In genomic region chr10:80545590-80545989, GRCm38 (mm10) we compare ENCODE assay signal across 19 mouse cellular contexts. TPM values are rescaled to one million over a fixed set of nuclear protein-coding genes. Genes with fewer than 3 reads are reported as not detected.
A peak's percentile ranks its signal among the peaks of the same experiment; 100 is the strongest.
DNase-seq lines count a peak whose midpoint lies in the region; ATAC-seq and TF ChIP-seq lines count a peak whose summit lies in the region.
"Had no signal": no experiment of that assay in that cellular context is flagged by ENCODE, and none has a peak within 500 bp of the region (broad histone marks: within the 10 kb centered on the region; RNA-seq: fewer than 3 reads in every experiment).

No protein-coding gene starts in this region.

- H3K4me2 ChIP-seq in intestine, postnatal 0 days (replicated peaks; ENCODE audit: low read depth): no peak overlapping the region
- H3K4me2 ChIP-seq: embryonic facial prominence, embryonic 12.5 days; forebrain, embryonic 13.5 days; forebrain, embryonic 15.5 days had no signal

- WGBS in intestine, postnatal 0 days: 89% methylated on average over 8 of the region's 8 CpGs

- H3K27me3 ChIP-seq in testis, adult 2 months (ENCODE audit: control insufficient read depth, insufficient read depth, low read length): no peaks in the 10 kb centered on the region
- no peaks in the 10 kb centered on the region for H3K27me3 ChIP-seq in intestine, postnatal 0 days (replicated peaks; ENCODE audit: control insufficient read depth, insufficient read depth, low read length)
- H3K27me3 ChIP-seq: embryonic facial prominence, embryonic 12.5 days; forebrain, embryonic 13.5 days; forebrain, embryonic 15.5 days; Patski had no signal

- peaks cover 2% of the 10 kb centered on the region for H3K36me3 ChIP-seq in testis, adult 2 months (ENCODE audit: control insufficient read depth, insufficient read depth, low read length)
- peaks cover 96% of the 10 kb centered on the region for H3K36me3 ChIP-seq in intestine, postnatal 0 days (ENCODE audit: control insufficient read depth, insufficient read depth)

- TF ChIP-seq POLR2A in testis, adult 2 months (IDR thresholded peaks at IDR 0.05; ENCODE audit: control insufficient read depth, low read depth, low read length): no peak

- no peaks in the 10 kb centered on the region for H3K9me3 ChIP-seq in intestine, postnatal 0 days (ENCODE audit: control insufficient read depth)
- H3K9me3 ChIP-seq: embryonic facial prominence, embryonic 10.5 days; embryonic facial prominence, embryonic 12.5 days; forebrain, embryonic 13.5 days; forebrain, embryonic 15.5 days had no signal

- peaks cover 2% of the 10 kb centered on the region; the same call in 1 of the 2 replicates for H3K4me1 ChIP-seq in testis, adult 2 months (ENCODE audit: control insufficient read depth, insufficient read depth, low read length)
- H3K4me1 ChIP-seq in intestine, postnatal 0 days (replicated peaks; ENCODE audit: control insufficient read depth, insufficient read depth, low read length): no peaks in the 10 kb centered on the region
- H3K4me1 ChIP-seq: embryonic facial prominence, embryonic 12.5 days; forebrain, embryonic 13.5 days; forebrain, embryonic 15.5 days had no signal

- DNase-seq in adrenal gland, adult 2 months: peak; percentile 65
- no peak for DNase-seq in adrenal gland, adult 18-20 months (ENCODE audit: low spot score in 2 of 2)
- DNase-seq in adrenal gland, postnatal 14 days: peak; percentile 49
- DNase-seq in adrenal gland, postnatal 25 days: no peak
- DNase-seq in testis, postnatal 10 days (ENCODE audit: low spot score): no peak
- DNase-seq: cerebellum, adult 9-10 months; forebrain, postnatal 0 days had no signal

- TF ChIP-seq CTCF in testis, adult 2 months (IDR thresholded peaks at IDR 0.05; ENCODE audit: control insufficient read depth, insufficient read depth, insufficient replicate concordance, low read depth, low read length): 0 out of 2 replicates have a peak, but pooled peaks have one; percentile 1
- TF ChIP-seq CTCF in intestine, postnatal 0 days (IDR thresholded peaks at IDR 0.05; ENCODE audit: low read depth): no peak

- no peak overlapping the region for H3K9ac ChIP-seq in intestine, postnatal 0 days (ENCODE audit: low read depth, low read length)
- H3K9ac ChIP-seq: embryonic facial prominence, embryonic 12.5 days; forebrain, embryonic 13.5 days; forebrain, embryonic 15.5 days; forebrain, postnatal 0 days had no signal

- peak overlapping the region; percentile 81 for H3K4me3 ChIP-seq in testis, adult 2 months (ENCODE audit: control insufficient read depth, low read depth, low read length)
- H3K4me3 ChIP-seq in intestine, postnatal 0 days (ENCODE audit: low read depth, low read length): no peak overlapping the region
- H3K4me3 ChIP-seq: embryonic facial prominence, embryonic 10.5 days; embryonic facial prominence, embryonic 12.5 days; forebrain, embryonic 13.5 days; forebrain, embryonic 15.5 days had no signal

- ATAC-seq in intestine, postnatal 0 days: no peak
- ATAC-seq: activated CD4-positive, CD25-positive, alpha-beta regulatory T cell, adult 4 months; forebrain, embryonic 13.5 days; forebrain, embryonic 15.5 days; forebrain, postnatal 0 days; Patski had no signal

- no peak overlapping the region for H3K27ac ChIP-seq in testis, adult 2 months (ENCODE audit: control insufficient read depth, insufficient read depth, low read depth, low read length)
- H3K27ac ChIP-seq in intestine, postnatal 0 days (ENCODE audit: low read depth, low read length): no peak overlapping the region
- H3K27ac ChIP-seq: embryonic facial prominence, embryonic 10.5 days; embryonic facial prominence, embryonic 12.5 days; forebrain, embryonic 13.5 days; forebrain, embryonic 15.5 days had no signal

RNA-seq across cellular contexts. Expression of gene Atp8b3, which starts 6.7 kb away (rescaled TPM):
- 1 to 10 TPM in 1 of 2 experiments, under 1 TPM in 1; 0.52 to 1.1 TPM for total RNA-seq in adrenal gland, adult 2 months (2021)
- polyA plus RNA-seq in adrenal gland, adult 2 months (2012; rRNA removed): 0.16 and 0.21 TPM in 2 replicates
- 1 to 10 TPM in 1 of 2 experiments, under 1 TPM in 1; 0.80 to 1.1 TPM for total RNA-seq in adrenal gland, adult 18-20 months (2021)
- 0.19 TPM in 2 replicates for total RNA-seq in adrenal gland, postnatal 14 days (2021)
- total RNA-seq in adrenal gland, postnatal 25 days (2021): 0.29 and 0.64 TPM in 2 replicates
- 1,123 and 1,230 TPM in 2 replicates for polyA plus RNA-seq in testis, adult 2 months (2012; rRNA removed)
- polyA plus RNA-seq in intestine, postnatal 0 days (2015; fragmentation: Nextera tagmentation; extraction: Ambion mirVana): 0.03 TPM in 2 replicates
- polyA plus RNA-seq: activated CD4-positive, CD25-positive, alpha-beta regulatory T cell, adult 4 months had no signal

RNA-seq across cellular contexts. Expression of gene Rexo1, which starts 15.8 kb away (rescaled TPM):
- 10 to 100 TPM; 37.1 to 41.8 TPM for total RNA-seq in adrenal gland, adult 2 months (2021)
- polyA plus RNA-seq in adrenal gland, adult 2 months (2012; rRNA removed): 88.8 and 105 TPM in 2 replicates
- total RNA-seq in adrenal gland, adult 18-20 months (2021): 10 to 100 TPM; 32.9 to 48.4 TPM
- total RNA-seq in adrenal gland, postnatal 14 days (2021): 40.9 and 46.4 TPM in 2 replicates
- 57.4 and 63.5 TPM in 2 replicates for total RNA-seq in adrenal gland, postnatal 25 days (2021)
- polyA plus RNA-seq in testis, adult 2 months (2012; rRNA removed): 201 and 214 TPM in 2 replicates
- polyA plus RNA-seq in intestine, postnatal 0 days (2015; fragmentation: Nextera tagmentation; extraction: Ambion mirVana): 9.1 and 10.1 TPM in 2 replicates

RNA-seq across cellular contexts. Expression of gene Klf16, which starts 31.5 kb away (rescaled TPM):
- 10 to 100 TPM in 1 of 2 experiments, 1 to 10 TPM in 1; 9.6 to 10.6 TPM for total RNA-seq in adrenal gland, adult 2 months (2021)
- polyA plus RNA-seq in adrenal gland, adult 2 months (2012; rRNA removed): 39.5 and 48.0 TPM in 2 replicates
- 10 to 100 TPM; 11.3 to 12.3 TPM for total RNA-seq in adrenal gland, adult 18-20 months (2021)
- total RNA-seq in adrenal gland, postnatal 14 days (2021): 10.1 and 11.6 TPM in 2 replicates
- 9.6 and 14.8 TPM in 2 replicates for total RNA-seq in adrenal gland, postnatal 25 days (2021)
- polyA plus RNA-seq in testis, adult 2 months (2012; rRNA removed): 7.5 and 7.7 TPM in 2 replicates
- polyA plus RNA-seq in intestine, postnatal 0 days (2015; fragmentation: Nextera tagmentation; extraction: Ambion mirVana): 4.8 and 5.3 TPM in 2 replicates

RNA-seq across cellular contexts. Expression of gene Abhd17a, which starts 44.6 kb away (rescaled TPM):
- total RNA-seq in adrenal gland, adult 2 months (2021): 100 to 1,000 TPM in 1 of 2 experiments, 10 to 100 TPM in 1; 86.5 to 104 TPM
- polyA plus RNA-seq in adrenal gland, adult 2 months (2012; rRNA removed): 613 and 625 TPM in 2 replicates
- total RNA-seq in adrenal gland, adult 18-20 months (2021): 100 to 1,000 TPM in 1 of 2 experiments, 10 to 100 TPM in 1; 94.5 to 102 TPM
- 97.7 and 98.7 TPM in 2 replicates for total RNA-seq in adrenal gland, postnatal 14 days (2021)
- total RNA-seq in adrenal gland, postnatal 25 days (2021): 87.8 and 100 TPM in 2 replicates
- 246 and 291 TPM in 2 replicates for polyA plus RNA-seq in testis, adult 2 months (2012; rRNA removed)
- polyA plus RNA-seq in intestine, postnatal 0 days (2015; fragmentation: Nextera tagmentation; extraction: Ambion mirVana): 116 and 117 TPM in 2 replicates

RNA-seq across cellular contexts. Expression of gene Onecut3, which starts 51.0 kb away (rescaled TPM):
- not detected for total RNA-seq in adrenal gland, adult 2 months (2021)
- polyA plus RNA-seq in adrenal gland, adult 2 months (2012; rRNA removed): not detected in 2 replicates
- not detected for total RNA-seq in adrenal gland, adult 18-20 months (2021)
- total RNA-seq in adrenal gland, postnatal 14 days (2021): not detected in 2 replicates
- not detected in 2 replicates for total RNA-seq in adrenal gland, postnatal 25 days (2021)
- polyA plus RNA-seq in testis, adult 2 months (2012; rRNA removed): 0.43 and 0.52 TPM in 2 replicates
- 0.05 and 0.09 TPM in 2 replicates for polyA plus RNA-seq in intestine, postnatal 0 days (2015; fragmentation: Nextera tagmentation; extraction: Ambion mirVana)
- total RNA-seq: ES-E14 had no signal
- polyA plus RNA-seq: activated CD4-positive, CD25-positive, alpha-beta regulatory T cell, adult 4 months; C2C12; cortical plate, adult 2 months; embryonic facial prominence, embryonic 14.5 days; Patski had no signal

Comparison
In these comparisons a context has a peak if more than half of its experiments do, and no peak if none do; other contexts are left out.
1. DNase-seq: peak in adrenal gland, adult 2 months (single experiment) and adrenal gland, postnatal 14 days (single experiment); none in adrenal gland, adult 18-20 months (0 of 2), adrenal gland, postnatal 25 days (single experiment) and testis, postnatal 10 days (single experiment).